Mouse (Mus musculus): ENCODE results near the gene Wdr90. TPM values are rescaled to one million over a fixed set of nuclear protein-coding genes. Genes with fewer than 3 reads are reported as not detected.

Gene Wdr90
- polyA plus RNA-seq, 1 experiment from 2014 or later, result 7.2 TPM

DNA sequence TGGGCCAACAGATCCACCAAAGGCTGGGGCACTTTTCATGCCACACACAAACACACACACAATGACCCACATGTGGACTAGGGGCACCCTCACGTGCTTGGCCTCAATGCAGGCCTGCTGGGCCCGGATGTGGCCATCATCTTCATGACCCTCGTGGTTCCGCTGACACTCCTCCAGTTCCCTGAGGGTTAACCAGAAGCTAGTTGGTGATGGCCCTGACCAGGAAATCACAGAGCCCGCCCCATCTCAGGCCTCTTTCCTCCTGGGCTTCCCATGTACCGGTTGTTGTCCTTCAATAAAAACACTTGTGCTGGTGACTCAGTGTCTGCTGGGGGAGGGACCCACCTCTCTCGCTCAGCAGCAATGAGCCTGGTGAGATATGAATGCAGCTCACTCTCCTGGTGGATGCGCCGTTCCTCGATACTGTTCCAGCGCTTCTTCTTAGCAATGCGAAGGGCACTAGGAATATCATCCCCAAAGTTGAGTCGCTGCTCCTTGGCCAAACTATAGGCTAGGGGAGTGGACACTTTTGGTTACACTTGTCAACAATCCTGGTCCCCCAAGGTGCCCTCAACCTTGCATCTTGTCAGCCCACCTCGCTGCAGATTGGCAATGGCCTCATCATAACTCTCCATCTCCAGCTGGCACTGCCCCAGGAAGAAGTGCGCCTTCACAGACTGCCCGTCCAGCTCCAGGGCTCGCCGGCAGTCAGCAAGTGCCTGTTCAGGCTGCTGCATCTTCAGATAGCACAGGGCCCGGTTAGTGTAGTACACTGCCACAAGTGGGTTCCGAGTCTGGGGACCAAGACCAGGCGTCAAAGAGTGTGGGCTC, 29.6 kb downstream of the Wdr90 start:
- Histone ChIP-seq H3K4me1 (ENCODE audit: control insufficient read depth, low read depth, low read length) (peaks cover 71% of the 10 kb centered on the region), H3K9me3 (replicated peaks; ENCODE audit: control insufficient read depth, low read length) (no peaks in the 10 kb centered on the region), H3K36me3 (ENCODE audit: control insufficient read depth, insufficient read depth) (peaks cover 14% of the 10 kb centered on the region), H3K27me3 (ENCODE audit: control insufficient read depth, insufficient read depth, low read depth, low read length) (no peaks in the 10 kb centered on the region), H3K4me2 (ENCODE audit: low read depth, low read length) (peak overlapping the region; percentile 99), H3K27ac (ENCODE audit: low read length) (peak overlapping the region; percentile 97), H3K9ac (ENCODE audit: low read depth, low read length) (peak overlapping the region; percentile 79), H3K4me3 (ENCODE audit: low read depth, low read length) (peak overlapping the region; percentile 92)
- WGBS (ENCODE audit: insufficient replicate concordance), result 41% methylated on average over 21 of the region's 21 CpGs
- no peak for ATAC-seq (ENCODE audit: low read depth)

DNA sequence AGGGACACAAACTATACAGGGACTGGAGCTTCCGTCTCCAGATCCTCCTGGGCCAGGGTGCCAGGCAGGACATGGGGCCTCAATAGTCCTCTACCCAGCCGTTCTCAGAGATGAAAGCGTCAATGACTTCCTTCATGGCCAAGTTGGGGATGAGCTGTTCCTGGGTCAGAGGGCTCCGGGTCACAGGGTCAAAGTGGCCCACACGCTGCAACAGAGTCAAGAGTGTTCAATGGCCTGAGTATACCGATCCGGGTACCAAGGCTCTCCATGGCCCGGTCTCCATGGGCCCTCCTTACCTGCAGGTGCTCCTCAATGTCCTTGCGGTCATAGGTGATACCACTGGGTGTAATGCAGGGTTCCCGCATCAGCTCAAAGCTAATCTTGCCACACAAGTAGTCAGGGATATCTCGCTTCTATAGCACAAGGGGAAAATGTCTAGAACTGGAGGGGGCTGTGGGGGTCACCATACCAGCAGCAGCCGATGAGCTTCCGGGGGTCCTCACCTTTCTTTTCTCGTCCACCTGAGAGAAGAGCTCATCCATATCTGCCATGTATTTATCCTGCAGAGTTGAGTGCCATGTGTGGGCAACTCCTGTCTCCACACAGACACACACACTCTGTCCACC, 30.4 kb downstream of the Wdr90 start:
- 0 out of 2 replicates have a peak overlapping the region, but pooled peaks have one; percentile 99 for H3K4me2 ChIP-seq (ENCODE audit: low read depth, low read length)
- peaks cover 14% of the 10 kb centered on the region for H3K36me3 ChIP-seq (ENCODE audit: control insufficient read depth, insufficient read depth)
- no peak overlapping the region for H3K4me3 ChIP-seq (ENCODE audit: low read depth, low read length)
- H3K27me3 ChIP-seq (ENCODE audit: control insufficient read depth, insufficient read depth, low read depth, low read length), result no peaks in the 10 kb centered on the region
- H3K9ac ChIP-seq (ENCODE audit: low read depth, low read length), result no peak overlapping the region; the same call in 1 of the 2 replicates
- H3K9me3 ChIP-seq (replicated peaks; ENCODE audit: control insufficient read depth, low read length), result no peaks in the 10 kb centered on the region
- no peak overlapping the region for H3K27ac ChIP-seq (ENCODE audit: low read length)
- H3K4me1 ChIP-seq (ENCODE audit: control insufficient read depth, low read depth, low read length), result peaks cover 63% of the 10 kb centered on the region
- 78% methylated on average over 14 of the region's 14 CpGs for WGBS (ENCODE audit: insufficient replicate concordance)
- ATAC-seq (ENCODE audit: low read depth), result no peak

DNA sequence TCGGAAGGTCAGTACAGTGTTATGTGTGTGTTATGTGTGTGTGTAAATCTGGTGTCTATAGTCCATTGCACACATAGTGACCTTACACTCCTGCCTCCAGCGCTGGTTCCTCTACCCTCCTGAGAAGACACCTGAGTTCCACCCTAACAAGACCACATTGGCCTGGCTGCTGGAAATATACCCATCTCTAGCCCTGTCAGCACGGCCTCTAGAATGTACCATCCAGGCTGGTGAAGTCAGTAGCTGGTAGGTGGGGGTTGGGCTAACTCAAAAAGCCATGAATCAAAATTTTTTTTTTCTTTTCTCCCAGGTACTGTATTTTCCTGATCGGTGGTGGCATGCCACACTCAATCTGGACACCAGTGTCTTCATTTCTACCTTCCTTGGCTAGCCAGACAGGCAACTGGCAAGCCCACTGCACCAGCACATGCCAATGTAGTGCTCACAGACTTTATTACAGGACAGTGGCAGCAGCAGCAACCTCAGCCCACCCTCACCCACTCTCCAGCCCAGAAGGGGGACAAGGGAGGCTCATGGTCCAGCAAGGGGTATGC, 31.0 kb downstream of the Wdr90 start:
- peak overlapping the region; percentile 60; the same call in 1 of the 2 replicates for H3K4me3 ChIP-seq (ENCODE audit: low read depth, low read length)

DNA sequence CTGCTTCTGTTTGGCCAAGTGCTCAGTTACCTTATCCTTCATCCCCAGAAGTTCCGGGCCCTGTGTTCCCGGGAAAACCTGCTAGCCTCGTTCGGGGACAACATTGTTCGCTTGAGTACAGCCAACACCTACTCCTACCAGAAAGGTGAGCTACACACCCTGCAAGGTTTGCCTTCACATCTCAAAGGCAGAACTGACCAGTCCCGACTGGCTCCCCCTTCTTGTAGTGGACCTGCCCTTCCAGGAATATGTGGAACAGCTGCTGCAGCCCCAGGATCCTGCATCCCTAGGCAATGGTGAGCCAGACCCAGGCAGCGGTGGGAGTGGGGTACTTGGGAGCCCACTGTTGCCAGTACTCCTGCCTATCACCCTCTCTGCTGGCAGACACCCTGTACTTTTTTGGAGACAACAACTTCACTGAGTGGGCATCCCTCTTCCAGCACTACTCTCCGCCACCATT, 31.7 kb downstream of the Wdr90 start:
- H3K27me3 ChIP-seq (ENCODE audit: control insufficient read depth, insufficient read depth, low read depth, low read length), result no peaks in the 10 kb centered on the region
- H3K4me1 ChIP-seq (ENCODE audit: control insufficient read depth, low read depth, low read length), result peaks cover 60% of the 10 kb centered on the region
- peak overlapping the region; percentile 69 for H3K4me2 ChIP-seq (ENCODE audit: low read depth, low read length)
- WGBS (ENCODE audit: insufficient replicate concordance), result 39% methylated on average over 8 of the region's 8 CpGs
- no peaks in the 10 kb centered on the region for H3K9me3 ChIP-seq (replicated peaks; ENCODE audit: control insufficient read depth, low read length)
- peak overlapping the region; percentile 73 for H3K9ac ChIP-seq (ENCODE audit: low read depth, low read length)
- H3K27ac ChIP-seq (ENCODE audit: low read length), result peak overlapping the region; percentile 75
- H3K4me3 ChIP-seq (ENCODE audit: low read depth, low read length), result peak overlapping the region; percentile 60
- ATAC-seq (ENCODE audit: low read depth), result no peak
- H3K36me3 ChIP-seq (ENCODE audit: control insufficient read depth, insufficient read depth), result peaks cover 14% of the 10 kb centered on the region

More for the DNA sequence above, 31.0 kb downstream of the Wdr90 start:
- Histone ChIP-seq H3K27ac (ENCODE audit: low read length) (peak overlapping the region; percentile 75; the same call in 1 of the 2 replicates), H3K4me2 (ENCODE audit: low read depth, low read length) (peak overlapping the region; percentile 69; the same call in 1 of the 2 replicates), H3K9ac (ENCODE audit: low read depth, low read length) (no peak overlapping the region; the same call in 1 of the 2 replicates), H3K9me3 (replicated peaks; ENCODE audit: control insufficient read depth, low read length) (no peaks in the 10 kb centered on the region), H3K4me1 (ENCODE audit: control insufficient read depth, low read depth, low read length) (peaks cover 60% of the 10 kb centered on the region), H3K36me3 (ENCODE audit: control insufficient read depth, insufficient read depth) (peaks cover 14% of the 10 kb centered on the region), H3K27me3 (ENCODE audit: control insufficient read depth, insufficient read depth, low read depth, low read length) (no peaks in the 10 kb centered on the region)
- ATAC-seq (ENCODE audit: low read depth), result no peak
- WGBS (ENCODE audit: insufficient replicate concordance), result 66% methylated on average over 4 of the region's 4 CpGs

DNA sequence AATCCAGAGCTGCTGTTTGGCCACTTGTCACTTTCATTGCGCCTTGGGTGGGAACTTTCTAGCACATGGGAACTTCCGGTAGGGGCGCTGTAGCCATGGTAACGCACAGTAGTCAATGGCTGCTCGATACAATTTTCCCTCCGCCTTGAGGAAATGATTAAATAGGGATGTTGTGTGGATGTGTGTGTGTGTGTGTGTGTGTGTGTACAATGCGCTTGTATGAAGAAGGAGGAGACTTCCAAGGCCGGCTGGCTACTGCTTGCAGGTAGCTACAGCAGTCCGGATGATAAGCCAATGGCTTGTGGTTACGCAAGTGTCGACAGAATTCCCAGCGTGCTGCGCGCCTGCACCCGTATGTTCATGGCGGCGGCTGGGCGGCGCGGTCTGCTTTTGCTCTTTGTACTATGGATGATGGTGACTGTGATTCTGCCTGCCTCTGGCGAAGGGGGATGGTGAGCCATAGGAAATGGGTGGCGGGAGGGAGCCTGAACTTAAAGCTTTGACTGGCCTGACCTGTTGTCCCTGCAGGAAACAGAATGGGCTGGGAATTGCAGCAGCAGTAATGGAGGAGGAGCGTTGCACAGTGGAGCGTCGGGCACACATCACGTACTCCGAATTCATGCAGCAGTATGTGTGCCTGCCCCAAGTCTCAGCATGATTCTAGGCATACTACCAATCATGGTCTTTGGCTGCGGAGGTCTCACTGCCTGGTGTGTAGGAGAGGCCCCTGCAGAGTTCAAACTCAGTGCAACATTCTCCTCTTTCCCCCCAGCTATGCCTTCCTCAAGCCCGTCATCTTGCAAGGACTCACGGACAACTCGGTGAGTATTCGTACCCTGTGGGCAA, 32.4 kb downstream of the Wdr90 start, which contains the start of gene Jmjd8:
Gene Jmjd8, plus strand, starts transcription at position 156 of the 846 bp plus-strand sequence.
- WGBS (ENCODE audit: insufficient replicate concordance), result 1% methylated on average over 32 of the region's 32 CpGs
- ATAC-seq (ENCODE audit: low read depth), result peak; percentile 11; the same call in 1 of the 2 replicates

DNA sequence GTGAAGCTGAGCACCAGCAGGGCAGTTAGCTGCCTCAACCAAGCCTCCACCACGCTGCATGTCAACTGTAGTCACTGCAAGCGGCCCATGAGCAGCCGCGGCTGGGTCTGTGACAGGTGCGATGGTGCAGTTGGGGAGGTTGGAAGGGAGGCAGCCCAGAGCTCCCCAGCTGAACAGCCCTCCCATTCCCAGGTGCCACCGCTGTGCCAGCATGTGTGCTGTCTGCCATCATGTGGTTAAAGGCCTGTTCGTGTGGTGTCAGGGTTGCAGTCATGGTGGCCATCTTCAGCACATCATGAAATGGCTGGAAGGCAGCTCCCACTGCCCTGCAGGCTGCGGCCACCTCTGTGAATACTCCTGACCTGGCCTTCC, 33.1 kb downstream of the Wdr90 start:
- H3K4me2 ChIP-seq (ENCODE audit: low read depth, low read length), result peak overlapping the region; percentile 69
- peaks cover 55% of the 10 kb centered on the region for H3K4me1 ChIP-seq (ENCODE audit: control insufficient read depth, low read depth, low read length)
- ATAC-seq (ENCODE audit: low read depth), result no peak
- H3K9me3 ChIP-seq (replicated peaks; ENCODE audit: control insufficient read depth, low read length), result no peaks in the 10 kb centered on the region
- H3K27ac ChIP-seq (ENCODE audit: low read length), result peak overlapping the region; percentile 75
- peak overlapping the region; percentile 73; the same call in 1 of the 2 replicates for H3K9ac ChIP-seq (ENCODE audit: low read depth, low read length)
- no peaks in the 10 kb centered on the region for H3K27me3 ChIP-seq (ENCODE audit: control insufficient read depth, insufficient read depth, low read depth, low read length)
- H3K36me3 ChIP-seq (ENCODE audit: control insufficient read depth, insufficient read depth), result peaks cover 14% of the 10 kb centered on the region
- 83% methylated on average over 8 of the region's 8 CpGs for WGBS (ENCODE audit: insufficient replicate concordance)
- H3K4me3 ChIP-seq (ENCODE audit: low read depth, low read length), result peak overlapping the region; percentile 60

More for the DNA sequence above, 32.4 kb downstream of the Wdr90 start, which contains the start of gene Jmjd8:
- H3K4me3 ChIP-seq (ENCODE audit: low read depth, low read length), result peak within 1 kb of the TSS; percentile 60
- H3K4me1 ChIP-seq (ENCODE audit: control insufficient read depth, low read depth, low read length), result peaks cover 60% of the 10 kb centered on the region
- peak within 1 kb of the TSS; percentile 75 for H3K27ac ChIP-seq (ENCODE audit: low read length)
- peaks cover 14% of the 10 kb centered on the region for H3K36me3 ChIP-seq (ENCODE audit: control insufficient read depth, insufficient read depth)
- H3K4me2 ChIP-seq (ENCODE audit: low read depth, low read length), result peak within 1 kb of the TSS; percentile 69
- H3K9me3 ChIP-seq (replicated peaks; ENCODE audit: control insufficient read depth, low read length), result no peaks in the 10 kb centered on the region
- no peaks in the 10 kb centered on the region for H3K27me3 ChIP-seq (ENCODE audit: control insufficient read depth, insufficient read depth, low read depth, low read length)
- H3K9ac ChIP-seq (ENCODE audit: low read depth, low read length), result peak within 1 kb of the TSS; percentile 73

DNA sequence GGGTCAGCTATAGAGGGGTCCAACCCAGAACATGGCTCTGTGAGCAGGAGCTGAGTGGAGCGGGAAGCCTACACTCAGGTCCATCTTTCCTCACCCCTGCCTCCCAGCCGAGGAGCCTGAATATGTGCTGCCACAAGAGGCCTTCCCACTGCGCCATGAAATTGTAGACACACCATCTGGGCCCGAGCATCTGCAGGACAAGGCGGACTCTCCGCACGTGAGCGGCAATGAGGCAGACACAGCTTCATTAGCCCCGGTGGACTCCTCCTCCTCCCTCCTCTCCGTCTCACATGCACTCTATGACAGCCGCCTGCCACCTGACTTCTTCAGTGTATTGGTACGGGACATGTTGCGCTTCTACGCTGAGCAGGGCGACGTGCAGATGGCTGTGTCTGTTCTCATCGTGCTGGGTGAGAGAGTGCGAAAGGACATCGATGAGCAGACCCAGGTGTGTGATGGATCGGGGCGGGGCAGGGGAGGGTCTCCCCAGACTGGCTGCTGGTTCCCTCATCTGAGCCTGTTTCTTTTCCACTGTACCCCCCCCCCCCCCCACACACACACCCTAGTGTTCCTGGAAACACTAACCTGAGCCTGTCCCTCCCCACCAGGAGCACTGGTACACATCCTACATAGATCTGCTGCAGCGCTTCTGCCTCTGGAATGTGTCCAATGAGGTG, 33.6 kb downstream of the Wdr90 start:
- H3K4me2 ChIP-seq (ENCODE audit: low read depth, low read length), result no peak overlapping the region
- peaks cover 58% of the 10 kb centered on the region for H3K4me1 ChIP-seq (ENCODE audit: control insufficient read depth, low read depth, low read length)
- H3K9ac ChIP-seq (ENCODE audit: low read depth, low read length), result no peak overlapping the region
- H3K27ac ChIP-seq (ENCODE audit: low read length), result no peak overlapping the region
- H3K4me3 ChIP-seq (ENCODE audit: low read depth, low read length), result no peak overlapping the region
- peaks cover 14% of the 10 kb centered on the region for H3K36me3 ChIP-seq (ENCODE audit: control insufficient read depth, insufficient read depth)
- ATAC-seq (ENCODE audit: low read depth), result no peak
- no peaks in the 10 kb centered on the region for H3K27me3 ChIP-seq (ENCODE audit: control insufficient read depth, insufficient read depth, low read depth, low read length)
- 89% methylated on average over 22 of the region's 22 CpGs for WGBS (ENCODE audit: insufficient replicate concordance)
- no peaks in the 10 kb centered on the region for H3K9me3 ChIP-seq (replicated peaks; ENCODE audit: control insufficient read depth, low read length)

DNA sequence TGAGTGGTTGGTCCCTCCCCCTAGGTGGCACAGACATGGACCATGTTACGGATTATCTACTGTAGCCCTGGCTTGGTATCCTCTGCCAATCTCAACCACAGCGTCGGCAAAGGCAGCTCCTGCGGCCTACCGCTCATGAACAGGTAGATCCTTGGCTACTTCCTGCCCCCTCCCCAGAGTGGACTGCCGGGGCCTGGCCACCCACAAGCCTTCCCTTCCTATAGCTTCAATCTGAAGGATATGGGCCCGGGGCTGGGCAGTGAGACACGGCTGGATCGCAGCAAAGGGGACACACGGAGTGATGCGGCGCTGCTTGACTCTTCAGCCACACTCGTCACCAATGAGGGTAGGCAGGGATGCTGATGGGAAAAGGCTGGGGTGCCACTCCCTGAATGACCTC, 34.3 kb downstream of the Wdr90 start:
- H3K27me3 ChIP-seq (ENCODE audit: control insufficient read depth, insufficient read depth, low read depth, low read length), result no peaks in the 10 kb centered on the region; the same call in 1 of the 2 replicates
- H3K9me3 ChIP-seq (replicated peaks; ENCODE audit: control insufficient read depth, low read length), result no peaks in the 10 kb centered on the region
- no peak for ATAC-seq (ENCODE audit: low read depth)
- peaks cover 14% of the 10 kb centered on the region for H3K36me3 ChIP-seq (ENCODE audit: control insufficient read depth, insufficient read depth)
- WGBS (ENCODE audit: insufficient replicate concordance), result 86% methylated on average over 13 of the region's 13 CpGs
- peaks cover 54% of the 10 kb centered on the region for H3K4me1 ChIP-seq (ENCODE audit: control insufficient read depth, low read depth, low read length)
- no peak overlapping the region for H3K4me2 ChIP-seq (ENCODE audit: low read depth, low read length)
- H3K9ac ChIP-seq (ENCODE audit: low read depth, low read length), result no peak overlapping the region
- H3K27ac ChIP-seq (ENCODE audit: low read length), result no peak overlapping the region
- H3K4me3 ChIP-seq (ENCODE audit: low read depth, low read length), result no peak overlapping the region
